Mouse (Mus musculus) embryo, embryonic 10 days (tissue): Measurements from ENCODE around the gene Gm42906.

Experiments used
- DNase-seq: peaks from one replicate; pipeline ENCODE4 v3.0.0-alpha.2; 2015; ENCODE audit warnings: low spot score

The Gm42906 gene

DNA sequence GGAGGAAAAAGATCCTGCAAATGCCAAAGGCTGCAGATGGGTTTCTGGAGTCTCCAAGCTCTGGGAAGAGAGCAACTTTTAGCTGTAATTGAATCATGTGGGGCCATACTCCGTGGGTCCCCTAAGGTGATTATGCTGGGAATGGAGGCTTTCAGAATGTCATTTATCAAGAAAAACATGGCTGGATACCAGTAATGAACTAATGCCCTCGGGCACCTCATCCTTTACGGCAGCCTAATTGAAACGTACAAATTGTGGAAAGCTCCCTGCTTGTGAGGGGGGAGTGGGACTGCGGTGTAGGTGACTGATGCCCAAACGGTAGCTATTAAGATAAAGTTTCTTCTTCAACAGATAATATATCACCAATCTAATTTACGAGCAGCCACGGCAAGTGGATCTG lies 278.5 kb downstream of the Gm42906 start:
- DNase-seq = peak; percentile 47

- DNase-seq = no peak
These were observed 279.9 kb downstream of the Gm42906 start for GRCm38 (mm10) chr5:151148079-151148478.

DNA sequence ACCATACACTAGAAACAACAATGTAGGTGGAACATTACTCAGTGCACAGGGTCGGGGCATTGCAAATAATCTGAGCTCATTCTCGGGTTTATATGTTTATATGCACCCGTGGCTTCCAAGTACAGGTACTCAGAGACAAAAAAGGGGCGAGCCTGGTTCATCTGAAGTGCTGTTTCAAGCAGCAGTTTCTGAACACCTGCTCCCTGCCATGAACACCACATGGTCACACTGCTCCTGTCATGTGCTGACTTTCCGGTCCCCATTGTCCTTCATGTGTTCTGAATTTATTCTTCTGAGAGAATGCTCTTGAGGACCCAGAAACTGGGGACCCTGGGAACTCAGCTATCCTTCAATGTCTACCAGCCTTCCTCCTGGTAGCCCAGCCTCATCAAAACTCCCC lies 282.2 kb downstream of the Gm42906 start:
- no peak for DNase-seq

DNA sequence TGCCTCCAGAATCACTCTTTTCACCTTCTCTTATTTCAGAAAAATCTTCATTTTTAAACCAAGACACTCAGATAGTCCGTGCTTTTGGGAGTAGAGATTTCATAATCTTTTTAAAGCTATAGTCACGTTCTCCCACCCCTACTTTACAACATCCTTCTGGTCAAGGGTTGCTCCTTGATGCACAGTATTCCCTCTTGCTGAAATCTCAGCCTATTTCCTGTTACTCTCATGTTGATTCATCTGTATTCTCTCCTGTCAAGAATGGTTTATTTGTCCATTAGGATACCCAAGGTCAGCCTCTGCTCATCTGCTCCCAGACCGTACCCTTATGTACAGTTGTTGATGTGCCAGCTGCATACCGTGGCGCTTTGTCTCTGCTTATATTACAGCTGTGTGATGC lies 284.0 kb downstream of the Gm42906 start:
- no peak for DNase-seq

- DNase-seq = peak; percentile 79
These were observed 285.0 kb downstream of the Gm42906 start for GRCm38 (mm10) chr5:151142671-151143601.

- DNase-seq = peak; percentile 37
These were observed 285.7 kb downstream of the Gm42906 start for GRCm38 (mm10) chr5:151142241-151142640.

- no peak for DNase-seq
These were observed 290.1 kb downstream of the Gm42906 start for GRCm38 (mm10) chr5:151137901-151138300.

- DNase-seq = no peak
These were observed 290.7 kb downstream of the Gm42906 start for GRCm38 (mm10) chr5:151137311-151137710.

DNA sequence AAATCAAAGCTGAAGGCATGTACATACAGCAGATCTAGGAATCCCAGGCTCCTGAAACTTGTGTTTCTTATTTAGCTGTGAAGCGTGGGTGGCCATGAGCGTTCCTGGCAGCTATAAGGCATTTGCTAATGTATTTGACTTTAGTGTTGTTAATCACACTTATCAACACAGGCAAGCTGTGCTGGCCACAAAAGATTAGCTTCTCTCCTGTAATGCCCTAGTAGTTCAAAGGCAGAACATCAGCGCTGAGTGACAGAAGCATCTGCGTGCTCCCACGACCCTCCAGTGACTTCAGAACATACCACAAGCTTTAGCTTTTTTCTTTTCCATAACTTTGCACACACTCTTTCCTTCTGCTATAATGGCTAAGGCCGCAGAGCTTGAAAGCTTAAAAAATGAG lies 292.0 kb downstream of the Gm42906 start:
- DNase-seq = peak; percentile 23

- no peak for DNase-seq
These were observed 292.7 kb downstream of the Gm42906 start for GRCm38 (mm10) chr5:151135078-151135826.

DNA sequence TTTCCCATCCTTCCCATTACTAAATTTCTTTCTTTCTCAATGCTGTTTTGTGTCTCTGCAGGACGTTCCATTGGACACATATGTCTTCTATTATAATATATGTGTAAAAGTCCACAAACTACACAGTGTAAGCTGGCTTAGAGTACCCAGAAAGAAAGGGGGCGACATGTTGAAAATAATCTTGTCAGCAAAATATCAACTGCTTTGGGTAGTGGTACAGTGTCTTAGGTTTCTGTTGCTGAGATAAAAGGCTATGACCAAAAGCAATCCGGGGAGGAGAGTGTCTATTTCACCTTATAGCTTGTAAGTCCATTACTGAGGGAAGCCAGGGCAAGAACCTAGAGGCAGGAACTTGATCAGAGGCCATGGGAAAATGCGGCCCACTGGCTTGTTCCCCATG lies 293.8 kb downstream of the Gm42906 start:
- DNase-seq = no peak

- no peak for DNase-seq
These were observed 294.2 kb downstream of the Gm42906 start for GRCm38 (mm10) chr5:151133744-151134143.

DNA sequence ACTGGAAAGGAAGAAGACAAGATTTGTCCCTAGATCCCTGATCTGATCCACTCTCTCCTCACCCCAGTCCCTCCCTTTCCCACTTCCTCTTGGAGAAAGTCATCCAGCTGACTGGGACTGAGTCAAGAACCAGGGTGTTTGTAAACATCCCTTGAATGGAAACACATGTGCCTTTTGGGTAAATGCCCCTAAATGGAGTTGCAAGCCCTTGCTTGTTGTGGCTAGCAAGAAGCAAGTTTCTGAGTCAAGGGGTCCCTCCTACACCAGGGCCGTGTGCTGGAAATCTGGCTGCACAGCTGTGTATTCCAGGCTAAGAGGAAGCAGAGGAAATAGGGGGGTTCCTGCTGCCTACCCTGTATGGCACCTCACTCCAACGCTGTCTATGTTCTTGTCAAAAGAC lies 298.2 kb downstream of the Gm42906 start:
- DNase-seq = no peak

- DNase-seq = no peak
These were observed 300.7 kb downstream of the Gm42906 start for GRCm38 (mm10) chr5:151127298-151127717.

GRCm38 (mm10) chr5:151126608-151127005 lies 301.4 kb downstream of the Gm42906 start:
- DNase-seq = no peak

DNA sequence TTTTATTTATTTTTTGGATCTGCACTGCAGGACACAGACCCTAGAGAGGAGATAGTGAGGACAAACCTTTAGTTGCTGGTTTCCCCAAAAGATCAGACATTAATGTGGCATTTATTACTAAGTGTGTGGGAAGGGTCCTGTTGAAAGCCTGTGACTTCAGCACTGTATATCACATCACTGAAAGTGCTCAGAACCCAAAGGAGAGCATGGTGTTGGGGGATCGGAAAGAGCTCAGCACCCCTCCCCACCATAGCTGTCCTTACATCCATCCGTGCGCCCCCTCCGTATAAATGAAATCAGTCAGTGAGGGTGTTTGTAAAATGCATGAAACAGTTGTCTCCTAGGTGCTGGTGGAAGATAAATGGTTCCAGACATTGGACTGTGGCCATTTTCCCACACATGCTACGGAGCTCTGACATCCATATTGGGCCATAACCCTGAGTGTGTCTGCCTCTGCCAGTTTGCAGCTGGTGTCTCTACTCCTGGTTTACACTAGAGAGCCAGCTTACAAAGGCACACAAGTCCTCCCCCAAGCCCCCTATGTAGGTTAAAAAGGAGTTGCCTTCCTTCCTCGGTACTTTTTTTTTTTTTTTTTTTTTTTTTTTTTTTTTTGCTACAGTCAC lies 301.9 kb downstream of the Gm42906 start:
- DNase-seq = no peak

- DNase-seq = no peak
These were observed 310.1 kb downstream of the Gm42906 start for GRCm38 (mm10) chr5:151117846-151118245.

- no peak for DNase-seq
These were observed 311.6 kb downstream of the Gm42906 start for GRCm38 (mm10) chr5:151116192-151116887.

DNA sequence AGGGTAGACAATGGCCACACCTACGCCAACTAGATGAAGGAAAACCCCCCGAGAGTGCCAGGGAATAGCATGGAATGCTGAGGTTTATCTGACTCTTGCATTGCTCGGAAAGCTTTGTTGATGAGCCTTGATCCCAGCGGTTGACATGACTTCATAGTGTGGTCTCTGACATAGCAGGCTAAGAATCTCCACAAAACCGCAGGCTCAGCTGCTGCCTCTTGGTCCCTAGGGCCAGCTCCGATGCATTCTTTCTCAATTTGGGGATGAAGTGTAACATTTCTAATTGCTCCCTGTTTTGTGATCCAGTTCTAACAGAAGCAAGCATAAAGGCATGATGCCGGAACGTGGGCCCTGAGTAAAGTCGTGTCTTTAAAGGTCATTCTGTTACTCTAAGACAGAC lies 315.2 kb downstream of the Gm42906 start:
- no peak for DNase-seq

DNA sequence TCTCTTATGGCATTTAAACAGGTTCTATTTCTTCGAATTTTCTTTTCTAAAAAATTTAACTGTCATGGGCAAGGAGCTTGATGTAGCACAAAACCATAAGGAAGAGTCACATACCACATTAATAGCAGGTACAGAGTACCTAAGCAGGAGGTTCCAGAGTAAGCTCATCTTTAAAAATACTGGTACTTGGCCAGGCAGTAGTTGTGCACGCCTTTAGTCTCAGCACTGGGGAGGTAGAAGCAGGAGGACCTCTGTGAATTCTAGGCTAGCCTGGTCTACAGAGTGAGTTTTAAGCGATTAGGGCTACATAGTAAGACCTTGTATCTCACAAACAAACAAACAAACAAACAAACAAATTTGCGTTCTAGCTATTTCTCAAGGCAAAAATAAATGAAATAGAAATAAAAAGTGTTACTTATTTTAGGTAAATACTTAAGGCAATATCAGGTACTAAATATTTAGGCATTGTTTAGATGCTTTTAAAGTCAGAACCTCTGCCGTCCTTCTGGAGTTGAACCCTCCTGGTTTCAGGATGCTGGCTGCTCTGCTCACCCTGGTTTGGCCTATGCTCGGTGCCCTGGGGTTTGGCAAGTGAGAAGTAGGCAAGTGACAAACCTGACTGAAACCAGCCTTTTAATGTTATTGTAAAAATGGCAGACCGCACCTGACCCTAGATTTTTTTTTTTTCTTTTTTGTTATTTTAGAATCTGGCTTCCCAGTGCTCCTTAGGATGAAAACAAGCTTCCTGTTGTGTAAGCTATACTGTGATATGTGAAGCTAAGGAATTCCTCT lies 316.7 kb downstream of the Gm42906 start:
- DNase-seq = no peak

- no peak for DNase-seq
These were observed 317.5 kb downstream of the Gm42906 start for GRCm38 (mm10) chr5:151110461-151110908.
